In the genomic region with DNA sequence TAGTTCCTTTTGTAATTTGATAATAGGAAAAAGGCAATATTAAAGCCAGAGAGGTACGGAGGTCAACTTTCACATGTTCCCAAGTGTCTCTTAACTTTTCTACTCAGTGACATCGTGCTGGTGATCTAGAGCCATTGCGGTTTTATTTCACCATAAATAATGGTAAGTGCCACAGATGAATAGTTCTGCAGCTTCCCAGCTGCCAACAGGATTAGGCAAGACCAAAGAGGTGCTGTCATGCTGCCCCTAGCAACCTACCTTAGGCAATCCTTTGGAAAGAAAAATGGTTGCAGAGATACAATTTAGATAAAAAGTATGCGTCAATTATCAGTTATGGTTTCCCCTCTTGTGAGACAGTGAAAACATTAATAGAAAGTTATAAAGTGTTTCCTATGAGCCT, we compare ENCODE assay signal across 22 mouse cellular contexts. TPM values are rescaled to one million over a fixed set of nuclear protein-coding genes. Genes with fewer than 3 reads are reported as not detected.
DNase-seq lines count a peak whose midpoint lies in the region; TF ChIP-seq lines count a peak whose summit lies in the region.
"Had no signal": no experiment of that assay in that cellular context is flagged by ENCODE, and none has a peak within 500 bp of the region (broad histone marks: within the 10 kb centered on the region; RNA-seq: fewer than 3 reads in every experiment).

No protein-coding gene starts in this region.

- intact Hi-C loops in left cerebral cortex, postnatal 10 days (cut with DNase I) = no loop called here

- H3K4me3 ChIP-seq in C2C12 (ENCODE audit: insufficient read depth, poor library complexity, severe bottlenecking) (no peak overlapping the region), myocyte (no peak overlapping the region)
- H3K4me3 ChIP-seq: embryonic facial prominence, embryonic 10.5 days; forebrain, embryonic 13.5 days; heart, adult 2 months; heart, embryonic 15.5 days; hindbrain, embryonic 10.5 days had no signal

- DNase-seq in adrenal gland, postnatal 10 days = peak; percentile 25
- no peak for DNase-seq in adrenal gland, postnatal 4 days (ENCODE audit: low spot score in 2 of 2)
- peak; percentile 41 for DNase-seq in adipocyte (ENCODE audit: low spot score)
- DNase-seq in frontal cortex, postnatal 36 days (ENCODE audit: low spot score in 2 of 2) = no peak
- no peak for DNase-seq in left cerebral cortex, postnatal 10 days (ENCODE audit: extremely low spot score in 1 of 2, low spot score in 2 of 2)
- DNase-seq: cerebellum, adult 18-20 months; cerebellum, adult 9-11 months; cerebellum, postnatal 36 days; forebrain, postnatal 0 days; gastrocnemius, postnatal 36 days; heart, adult 2 months; heart, postnatal 14 days; kidney, adult 2 months had no signal

- H3ac ChIP-seq in C2C12 (ENCODE audit: control insufficient read depth, insufficient read length, low read depth) (no peak overlapping the region), myocyte (ENCODE audit: control insufficient read depth, insufficient read length) (no peak overlapping the region)

- H3K79me2 ChIP-seq in C2C12 (ENCODE audit: control insufficient read depth, insufficient read depth) = no peaks in the 10 kb centered on the region
- no peaks in the 10 kb centered on the region for H3K79me2 ChIP-seq in myocyte (ENCODE audit: control insufficient read depth, insufficient read depth)

- H3K27me3 ChIP-seq in C2C12 (ENCODE audit: control insufficient read depth, insufficient read depth, insufficient read length) (no peaks in the 10 kb centered on the region), myocyte (ENCODE audit: control insufficient read depth, insufficient read depth, insufficient read length) (no peaks in the 10 kb centered on the region)
- H3K27me3 ChIP-seq: forebrain, embryonic 13.5 days; heart, embryonic 15.5 days had no signal

- no peak for TF ChIP-seq CTCF in C2C12 (IDR thresholded peaks at IDR 0.05; ENCODE audit: control insufficient read depth, insufficient read depth, insufficient read length)

- TF ChIP-seq POLR2A in myocyte (IDR thresholded peaks at IDR 0.05; ENCODE audit: insufficient read length, low read depth) = no peak

- no peak overlapping the region for H3K4me2 ChIP-seq in myocyte (ENCODE audit: low read depth)
- H3K4me2 ChIP-seq: forebrain, embryonic 13.5 days; heart, embryonic 11.5 days; heart, embryonic 15.5 days; hindbrain, embryonic 14.5 days had no signal

- H3K79me3 ChIP-seq in C2C12 (ENCODE audit: low read depth) = no peaks in the 10 kb centered on the region

- H3K36me3 ChIP-seq in C2C12 (ENCODE audit: control insufficient read depth, insufficient read depth) = no peaks in the 10 kb centered on the region
- no peaks in the 10 kb centered on the region for H3K36me3 ChIP-seq in myocyte (ENCODE audit: control insufficient read depth, insufficient read depth)
- H3K36me3 ChIP-seq: embryonic facial prominence, embryonic 10.5 days; G1E; heart, embryonic 15.5 days; hindbrain, embryonic 10.5 days had no signal

TF ChIP-seq in C2C12, 6 proteins besides CTCF, POLR2A, EP300 and RAD21:
- TF ChIP-seq CEBPB (IDR thresholded peaks at IDR 0.05; ENCODE audit: low read depth) (peak; percentile 54), USF1 (IDR thresholded peaks at IDR 0.05; ENCODE audit: low read depth) (no peak), MAX (IDR thresholded peaks at IDR 0.05) (no peak), MYOD1 (IDR thresholded peaks at IDR 0.05; ENCODE audit: control insufficient read depth, insufficient read length, low read depth) (no peak), MYOG (IDR thresholded peaks at IDR 0.05; ENCODE audit: control insufficient read depth, extremely low read depth, insufficient read length) (no peak)

TF ChIP-seq in myocyte, 11 proteins besides CTCF, POLR2A, EP300 and RAD21:
- TF ChIP-seq CEBPB (IDR thresholded peaks at IDR 0.05; ENCODE audit: insufficient read depth, poor library complexity, severe bottlenecking) (0 out of 2 replicates have a peak, but pooled peaks have one; percentile 33), SRF (IDR thresholded peaks at IDR 0.05; ENCODE audit: control insufficient read depth, insufficient read length, low read depth) (no peak)

RNA-seq across cellular contexts. Expression of a gene that starts 54.6 kb away (rescaled TPM):
- under 1 TPM; 0.36 to 0.60 TPM for total RNA-seq in adrenal gland, postnatal 10 days (2021)
- total RNA-seq in adrenal gland, postnatal 4 days (2021) = under 1 TPM; 0.34 to 0.79 TPM
- 0.05 TPM for polyA plus RNA-seq in C2C12 (2012; fragmentation: generic; extraction: Trizol)
- 0.10 TPM for polyA plus RNA-seq in myocyte (2012; fragmentation: generic; extraction: Trizol)
- total RNA-seq in left cerebral cortex, postnatal 10 days (2021) = under 1 TPM in 1 of 2 experiments, not detected in 1; 0.43 TPM
- total RNA-seq: forebrain, postnatal 0 days had no signal
- polyA plus RNA-seq: G1E had no signal

Comparison
In these comparisons a context has a peak if more than half of its experiments do, and no peak if none do; other contexts are left out.
1. DNase-seq: peak in adrenal gland, postnatal 10 days (single experiment) and adipocyte (single experiment); none in adrenal gland, postnatal 4 days (0 of 2), frontal cortex, postnatal 36 days (0 of 2) and left cerebral cortex, postnatal 10 days (0 of 2).